Mouse (Mus musculus) embryo, embryonic 11.5 days (tissue): ENCODE data around the gene Eif5a.

Experiments used
- DNase-seq: peaks from one replicate; pipeline ENCODE4 v3.0.0-alpha.2; 2012; ENCODE audit warnings: low read depth, low spot score

The Eif5a gene

DNA sequence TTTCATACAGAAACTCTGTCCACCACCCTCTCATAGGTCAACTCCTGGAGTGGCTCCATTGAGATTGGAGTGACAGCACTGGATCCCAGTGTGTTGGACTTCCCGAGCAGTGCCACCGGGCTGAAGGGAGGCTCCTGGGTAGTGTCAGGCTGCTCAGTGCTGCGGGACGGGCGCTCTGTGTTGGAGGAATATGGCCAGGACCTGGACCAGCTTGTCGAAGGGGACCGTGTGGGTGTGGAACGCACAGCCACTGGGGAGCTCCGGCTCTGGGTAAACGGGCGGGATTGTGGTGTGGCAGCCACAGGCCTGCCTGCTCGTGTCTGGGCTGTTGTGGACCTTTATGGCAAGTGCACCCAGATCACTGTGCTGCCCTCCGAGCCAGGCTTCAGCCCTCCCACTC, 18.8 kb downstream of the Eif5a start:
- DNase-seq, result no peak

DNA sequence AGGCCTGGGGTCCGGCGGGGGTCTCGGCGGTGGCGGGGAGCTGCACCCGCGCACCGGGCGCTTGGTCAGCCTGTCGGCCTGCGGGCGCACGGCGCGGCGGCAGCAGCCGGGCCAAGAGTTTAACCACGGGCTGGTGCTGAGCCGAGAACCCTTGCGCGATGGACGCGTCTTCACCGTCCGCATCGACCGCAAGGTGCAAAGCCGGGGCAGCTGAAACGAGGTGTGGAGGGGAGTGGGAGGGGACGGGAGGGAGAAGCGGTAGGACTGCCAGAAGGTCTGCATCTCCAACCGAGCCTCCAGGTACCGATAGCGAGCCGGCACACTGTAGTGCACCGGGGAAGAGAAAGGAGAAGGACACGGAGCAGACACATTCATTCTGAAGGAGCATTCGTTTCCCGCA, 19.8 kb downstream of the Eif5a start:
- no peak for DNase-seq

DNA sequence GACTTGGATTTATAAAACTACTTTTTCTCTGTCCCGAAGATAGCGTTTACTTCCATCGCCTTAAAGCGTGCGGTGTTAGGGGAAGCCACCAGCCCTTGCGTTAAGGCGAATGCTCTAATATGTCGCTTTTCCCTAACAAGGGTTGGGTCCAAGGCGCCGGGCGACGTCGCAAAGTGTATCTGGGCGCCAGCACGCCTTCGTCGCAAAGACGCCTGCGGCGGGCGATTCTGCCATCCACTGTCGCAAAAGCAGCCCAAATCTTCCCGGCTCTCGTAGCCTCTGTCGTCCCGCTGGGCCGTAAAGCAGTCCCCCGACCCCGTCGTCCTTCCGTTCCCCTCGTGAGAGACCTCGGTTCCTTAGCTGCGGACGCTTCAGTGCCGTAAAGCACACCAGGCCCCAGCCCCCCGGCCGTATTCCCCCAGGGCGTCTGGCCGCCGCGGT, 20.3 kb downstream of the Eif5a start:
- peak; percentile 92 for DNase-seq

DNA sequence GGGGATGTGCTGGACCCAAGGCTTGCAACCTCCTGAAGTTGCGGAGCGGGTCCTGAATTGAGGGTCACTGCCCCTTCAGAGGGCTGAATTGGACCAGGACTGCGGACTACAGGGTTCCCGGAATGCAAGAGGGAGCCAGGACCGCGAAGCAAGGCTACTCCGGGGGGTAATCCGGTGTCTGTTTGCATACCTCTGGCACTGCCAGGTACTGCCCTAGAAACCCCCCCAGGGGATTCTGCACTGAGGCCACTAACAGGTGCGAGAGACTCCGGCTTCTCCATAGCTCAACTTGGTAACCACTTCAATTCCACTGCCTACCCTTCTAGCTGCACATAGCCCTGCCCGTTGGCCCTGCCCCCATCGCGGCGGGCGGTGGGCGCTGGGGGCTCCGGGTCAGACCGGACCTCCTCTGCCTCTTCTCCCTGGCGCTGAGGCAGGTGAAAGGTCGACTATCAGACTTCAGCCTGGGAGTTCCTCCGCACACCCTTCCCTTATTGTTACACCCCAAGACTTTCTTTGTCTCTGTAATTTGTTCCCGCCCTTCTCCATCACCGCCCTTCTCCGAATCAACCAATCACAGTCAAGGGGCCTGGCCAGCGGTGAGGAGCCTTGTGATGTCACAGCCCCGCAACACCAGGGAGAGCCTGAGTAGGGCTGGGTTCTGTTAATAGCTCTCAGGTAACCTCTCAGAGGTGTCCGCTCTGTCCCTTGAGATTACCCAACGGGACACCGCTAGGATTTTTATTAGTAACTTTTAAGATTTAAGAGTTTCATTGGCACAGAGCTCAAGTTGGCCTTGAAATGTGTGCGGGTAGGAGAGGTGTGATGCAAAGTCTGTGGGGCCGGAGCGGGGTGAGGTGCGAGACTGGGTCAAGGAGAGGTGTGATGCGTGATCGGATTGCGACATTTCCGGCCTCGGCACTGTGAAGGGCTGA, 21.0 kb downstream of the Eif5a start, which contains the start of the genes 2810408A11Rik and Neurl4:
Gene 2810408A11Rik, minus strand, starts transcription at position 517 of the 935 bp plus-strand sequence.
Gene Neurl4, plus strand, starts transcription at position 602 of the 935 bp plus-strand sequence.
- DNase-seq, result peak; percentile 94

DNA sequence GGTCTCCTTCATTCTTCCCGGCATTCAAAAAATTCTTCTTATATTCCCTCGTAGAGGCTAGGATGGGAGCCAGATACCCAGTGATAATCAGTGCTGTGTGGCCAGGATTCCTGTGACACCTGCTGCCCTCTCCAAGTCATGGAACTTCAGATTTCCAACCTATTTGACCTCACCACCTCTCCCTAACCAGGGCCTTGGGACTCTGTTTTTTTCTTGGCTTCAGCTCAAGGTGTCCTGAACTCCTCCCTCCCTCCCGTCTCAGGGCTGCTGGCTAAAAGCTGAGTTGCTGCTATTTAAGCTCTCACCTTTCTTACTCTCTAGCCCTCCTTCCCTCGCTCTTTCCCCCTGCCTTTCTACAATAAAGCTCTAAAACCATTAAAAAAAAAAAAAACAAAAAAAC, 21.9 kb downstream of the Eif5a start:
- no peak for DNase-seq

DNA sequence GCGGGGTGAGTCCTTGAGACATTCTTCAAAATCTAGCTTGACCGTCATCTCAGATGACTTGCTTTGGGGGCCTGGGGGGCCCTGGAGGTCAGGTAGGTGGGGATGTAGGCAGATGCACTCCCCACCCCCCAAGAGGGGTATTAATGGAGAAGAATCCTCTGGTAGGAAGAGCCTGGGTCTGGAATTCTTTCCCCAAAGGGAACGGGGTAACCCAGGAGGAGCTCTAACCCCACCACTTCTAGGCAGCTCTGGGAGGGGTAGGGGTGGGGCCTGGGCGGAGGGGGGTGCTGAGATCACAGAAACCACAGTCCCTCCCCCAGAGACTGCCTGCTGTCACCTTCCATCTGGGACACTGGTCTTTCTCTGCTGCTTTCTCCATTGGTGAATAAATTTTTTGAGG, 26.5 kb downstream of the Eif5a start, which contains the start of gene Acap1:
Gene Acap1, minus strand, starts transcription at position 249 of the 400 bp plus-strand sequence.
- no peak for DNase-seq

DNA sequence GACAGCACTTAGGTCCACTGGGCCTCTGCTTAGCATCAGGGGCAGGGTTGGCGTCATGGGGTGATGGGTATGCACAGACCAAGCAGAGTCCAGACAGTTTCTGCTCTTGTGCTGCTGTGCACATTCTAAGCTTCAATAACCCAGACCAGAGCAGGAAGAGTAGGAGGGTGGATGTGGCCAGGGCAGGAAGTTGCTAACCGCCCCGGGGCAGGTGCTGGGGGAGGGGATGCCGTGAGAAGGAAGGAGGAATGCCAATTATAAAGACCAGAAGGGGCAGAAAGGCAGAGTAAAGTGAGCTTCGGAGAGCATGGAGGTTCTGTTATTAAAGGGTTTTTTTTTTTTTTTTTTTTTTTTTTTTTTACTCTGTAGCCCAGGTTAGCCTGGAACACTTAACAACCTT, 27.1 kb downstream of the Eif5a start:
- no peak for DNase-seq

DNA sequence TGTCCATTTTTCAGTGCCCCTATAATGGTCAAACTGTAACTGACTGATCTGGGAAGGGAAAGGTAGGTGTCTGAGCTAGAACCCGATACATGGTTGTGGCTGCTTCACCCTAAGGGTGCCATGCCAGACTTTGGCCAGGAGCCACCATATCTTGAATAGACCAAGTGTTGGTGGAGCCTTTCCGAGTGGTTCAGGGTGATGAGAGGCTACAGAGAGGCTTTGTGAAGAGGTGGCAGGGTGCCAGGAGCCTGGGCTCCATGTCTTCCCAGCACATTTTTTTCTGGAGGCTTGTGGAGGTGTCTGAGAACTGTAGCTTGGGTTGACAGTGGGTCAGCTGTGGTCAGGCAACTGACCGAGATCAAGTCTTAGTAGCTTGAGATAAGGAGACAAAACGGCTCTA, 30.3 kb downstream of the Eif5a start:
- DNase-seq, result no peak

DNA sequence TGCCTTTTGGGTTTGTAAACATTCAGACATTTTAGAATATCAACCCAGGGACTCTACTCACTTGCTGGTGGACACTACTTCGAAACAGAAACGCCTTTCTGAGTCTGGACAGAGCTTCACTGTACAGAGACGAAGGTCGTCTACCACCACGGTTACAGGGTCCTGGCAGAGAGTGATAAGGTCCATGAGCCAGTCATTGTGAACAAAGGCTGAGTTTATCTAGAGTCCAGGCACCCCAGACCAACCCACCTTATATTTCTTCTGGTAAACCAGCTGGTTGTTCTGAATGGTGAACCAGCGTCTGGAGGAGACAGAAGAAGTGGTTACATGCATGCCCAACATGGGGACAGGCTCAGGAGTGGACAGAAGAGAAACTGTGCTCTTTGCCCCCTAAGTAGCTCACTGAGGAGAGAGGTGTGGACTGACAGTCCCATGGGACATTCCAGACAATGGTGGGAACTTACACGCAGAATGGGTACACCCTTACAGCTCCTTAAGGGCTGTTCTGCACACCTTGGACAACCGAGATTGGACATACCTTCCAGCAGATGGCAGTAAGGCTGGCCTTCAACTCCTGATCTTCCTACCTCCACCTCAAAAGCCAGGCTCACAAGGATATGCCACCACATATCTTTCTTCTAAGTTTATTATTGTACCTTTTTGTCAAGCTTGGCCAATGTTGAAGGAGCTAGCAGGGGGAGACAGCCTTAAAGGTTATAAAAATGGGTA, 34.7 kb downstream of the Eif5a start:
- DNase-seq, result no peak

DNA sequence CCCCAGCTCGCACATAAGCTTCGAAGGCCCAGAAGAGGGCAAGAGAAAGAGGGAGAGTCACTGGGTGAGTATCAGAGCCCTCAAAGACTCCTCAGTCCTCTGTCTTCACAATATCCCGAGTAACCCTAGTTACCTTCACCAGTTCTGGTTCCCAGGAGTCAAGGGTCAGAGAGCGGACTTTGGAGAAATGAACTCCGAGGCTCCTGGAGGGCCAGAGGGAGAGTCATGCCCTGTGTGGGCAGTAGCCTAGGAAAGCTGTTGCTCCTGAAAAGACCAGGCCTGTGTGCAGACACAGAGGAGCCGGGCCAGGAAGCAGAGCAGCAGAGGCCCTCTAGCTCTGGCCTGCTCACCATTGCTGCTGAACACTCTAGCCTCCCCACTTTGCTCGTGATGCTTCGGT, 37.1 kb downstream of the Eif5a start:
- no peak for DNase-seq

DNA sequence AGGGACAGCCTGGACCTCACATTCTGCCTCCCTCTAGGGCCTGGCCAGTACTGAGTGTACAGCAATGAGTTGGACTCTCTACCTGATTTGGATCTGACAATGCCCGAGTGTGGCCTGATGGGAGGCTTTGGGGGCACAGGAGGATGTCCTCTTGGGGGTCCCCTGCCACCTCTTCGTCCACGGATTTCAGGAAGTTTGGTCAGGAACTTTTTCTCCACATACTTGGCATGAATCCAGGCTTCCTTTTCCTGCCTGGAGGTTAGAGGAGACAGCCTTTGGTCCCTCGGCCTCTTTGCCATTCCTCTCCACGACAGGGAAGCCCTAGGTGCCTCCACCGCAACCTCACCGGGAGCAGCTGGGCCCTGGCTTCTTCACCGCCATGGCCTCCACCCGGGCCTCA, 37.5 kb downstream of the Eif5a start:
- DNase-seq, result no peak

DNA sequence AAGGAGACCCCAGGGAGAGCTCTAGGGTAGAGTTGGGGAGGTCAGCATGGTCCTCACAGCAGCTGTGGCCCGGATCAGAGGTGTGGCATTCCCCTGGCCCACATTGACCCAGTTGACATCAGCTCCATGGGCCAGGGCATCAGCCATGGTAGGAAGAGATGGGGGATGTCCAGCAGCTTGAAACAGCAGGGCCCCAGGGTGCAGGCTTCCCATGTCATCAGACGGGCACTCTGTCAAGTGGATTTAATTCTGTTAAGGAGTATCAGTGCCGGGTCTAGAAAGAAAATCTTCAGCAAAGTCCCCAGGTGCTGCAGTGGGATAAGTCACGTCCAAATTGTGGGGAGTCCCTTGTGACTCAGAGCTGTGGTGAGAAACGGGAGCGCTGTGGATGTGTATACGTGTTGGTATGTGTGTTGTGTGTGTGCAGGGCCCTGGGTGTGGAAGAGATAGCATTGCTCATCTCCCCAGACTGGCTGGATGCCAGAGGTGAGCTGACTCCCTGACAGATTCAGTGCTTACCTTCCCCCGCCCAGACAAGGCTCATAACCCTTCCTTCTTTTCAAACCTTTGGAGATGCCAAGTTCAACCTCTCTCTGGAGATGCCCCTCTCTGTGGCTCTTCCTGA, 38.1 kb downstream of the Eif5a start:
- no peak for DNase-seq

DNA sequence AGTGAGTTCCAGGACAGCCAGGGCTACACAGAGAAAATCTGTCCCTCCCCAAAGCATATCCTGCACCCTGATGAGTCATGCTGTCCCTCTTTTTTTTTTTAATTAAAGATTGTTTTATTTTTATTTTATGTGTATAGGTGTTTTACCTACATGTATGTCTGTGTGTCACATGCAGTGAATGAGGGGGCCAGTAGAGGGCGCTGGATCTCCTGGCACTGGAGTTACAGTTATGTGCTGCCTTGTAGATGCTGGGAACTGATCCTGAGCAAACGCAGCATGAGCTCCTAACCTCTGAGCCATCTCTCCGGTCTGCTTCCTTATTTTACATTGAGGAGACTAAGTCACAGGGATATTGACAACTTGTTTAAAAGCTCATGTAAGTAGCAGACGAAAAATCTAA, 38.7 kb downstream of the Eif5a start:
- no peak for DNase-seq

DNA sequence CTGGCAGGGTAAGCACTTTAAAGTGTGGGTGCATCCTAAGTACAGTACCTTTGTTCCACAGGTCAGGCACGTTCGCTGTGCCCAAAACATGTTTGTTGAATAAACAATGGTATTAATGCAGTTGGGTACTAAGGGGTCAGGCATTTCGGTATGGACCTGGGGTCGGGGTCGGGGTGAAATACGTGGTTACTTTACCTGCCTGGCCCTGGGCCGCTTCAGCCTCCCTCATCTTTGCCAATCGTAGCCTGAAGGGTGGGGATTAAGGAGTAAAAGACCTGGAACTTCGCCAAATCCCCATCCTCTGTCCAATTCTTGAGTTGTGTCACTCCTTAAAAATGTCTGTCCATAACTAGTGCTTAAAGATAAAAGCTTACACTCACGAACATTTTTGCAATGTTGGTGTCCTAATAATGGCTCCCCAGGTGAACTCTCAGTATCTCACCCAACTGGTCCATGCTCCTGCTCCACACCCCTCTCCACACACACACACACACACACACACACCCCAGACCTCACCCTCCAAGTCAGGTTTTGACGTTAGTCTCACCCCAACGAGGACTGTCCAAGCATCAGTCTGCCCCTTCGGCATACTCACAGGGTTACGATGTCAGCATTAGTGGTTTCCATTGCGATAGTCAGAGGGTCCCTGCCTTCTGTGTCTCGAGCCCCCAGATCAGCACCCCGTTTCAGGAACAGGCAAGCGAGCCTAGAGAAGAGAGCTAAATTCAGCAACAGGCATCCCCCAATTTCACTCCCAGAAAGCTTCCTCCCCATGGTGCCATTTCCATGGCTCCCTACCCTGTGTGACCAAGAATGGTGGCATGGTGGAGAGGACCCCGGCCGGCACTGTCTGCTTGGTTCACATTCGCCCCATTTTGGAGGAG, 39.7 kb downstream of the Eif5a start:
- no peak for DNase-seq

DNA sequence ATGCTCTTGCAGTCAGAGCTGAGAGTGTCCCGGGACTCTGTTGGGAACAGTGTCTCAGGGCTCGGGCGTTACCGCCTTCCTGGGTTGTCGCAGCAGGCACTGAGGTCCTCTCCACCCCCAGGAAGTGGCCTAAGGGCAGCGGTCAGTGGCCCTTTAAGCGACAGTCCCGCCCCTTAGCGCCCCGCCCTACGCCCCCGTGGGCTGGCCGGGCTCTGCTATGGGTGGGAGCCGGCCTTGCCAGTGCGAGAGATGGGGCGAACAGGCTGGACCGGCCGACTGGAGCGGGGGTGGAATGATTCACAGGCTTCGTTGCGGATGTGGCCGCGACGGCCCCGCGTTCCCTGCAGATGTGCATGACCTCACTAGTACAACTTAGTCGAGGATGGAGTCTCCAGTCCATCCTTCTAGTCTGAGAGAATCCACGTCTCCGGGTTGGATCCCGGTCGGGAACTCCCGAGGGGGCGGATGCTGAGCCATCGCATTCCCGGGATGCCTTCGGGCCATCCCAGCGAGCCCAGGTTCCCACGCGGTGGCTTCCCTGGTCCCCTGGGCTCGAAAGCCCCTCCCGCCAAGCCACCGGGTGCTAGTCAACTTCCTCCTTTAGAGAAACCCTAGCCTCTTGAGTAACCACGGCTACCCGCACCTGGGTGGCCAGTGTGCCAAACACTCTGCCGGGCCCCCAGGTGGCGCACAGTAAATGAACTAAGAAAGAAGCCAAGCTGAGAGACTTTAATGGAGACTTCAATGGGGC, 40.7 kb downstream of the Eif5a start, which contains the start of gene Kctd11:
Gene Kctd11, minus strand, starts transcription at position 554 of the 751 bp plus-strand sequence.
- DNase-seq, result peak; percentile 65

DNA sequence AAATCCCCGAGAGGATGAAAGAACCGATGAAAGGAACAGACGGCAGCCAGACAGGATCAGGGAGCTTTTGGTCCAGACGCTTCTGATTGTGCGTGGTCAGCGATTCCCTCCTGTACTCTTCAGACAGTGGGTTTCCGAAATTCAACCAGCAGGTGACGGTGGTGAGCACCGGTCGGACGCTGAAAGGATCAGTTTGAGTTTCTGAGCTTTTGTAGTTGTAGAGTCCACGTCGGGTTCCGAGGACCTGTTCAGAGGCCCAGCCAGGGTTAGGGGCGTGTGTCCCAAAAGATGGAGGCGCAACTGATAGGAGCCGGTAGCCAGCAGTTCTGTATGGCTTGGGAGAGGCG, 41.3 kb downstream of the Eif5a start:
- peak; percentile 54 for DNase-seq

DNA sequence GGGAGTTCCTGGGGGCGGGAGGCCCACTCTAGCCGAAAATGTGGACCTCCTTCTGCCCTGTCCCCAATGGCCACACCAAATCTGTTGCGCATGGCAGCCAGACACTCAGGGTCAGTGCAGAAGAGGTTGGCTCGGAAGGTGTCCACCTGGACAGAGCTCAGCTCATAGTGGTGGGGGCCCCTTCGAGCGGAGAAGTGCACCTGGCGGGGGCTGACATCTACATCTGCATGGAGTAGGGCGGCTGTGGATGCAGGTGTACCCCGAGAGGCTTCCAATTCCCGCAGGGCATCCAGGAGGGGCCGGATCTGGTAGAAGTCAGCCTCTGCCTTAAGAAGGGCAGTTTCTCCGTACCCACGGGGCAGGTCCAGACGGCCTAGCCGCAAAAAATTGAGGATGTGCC, 42.0 kb downstream of the Eif5a start:
- no peak for DNase-seq

DNA sequence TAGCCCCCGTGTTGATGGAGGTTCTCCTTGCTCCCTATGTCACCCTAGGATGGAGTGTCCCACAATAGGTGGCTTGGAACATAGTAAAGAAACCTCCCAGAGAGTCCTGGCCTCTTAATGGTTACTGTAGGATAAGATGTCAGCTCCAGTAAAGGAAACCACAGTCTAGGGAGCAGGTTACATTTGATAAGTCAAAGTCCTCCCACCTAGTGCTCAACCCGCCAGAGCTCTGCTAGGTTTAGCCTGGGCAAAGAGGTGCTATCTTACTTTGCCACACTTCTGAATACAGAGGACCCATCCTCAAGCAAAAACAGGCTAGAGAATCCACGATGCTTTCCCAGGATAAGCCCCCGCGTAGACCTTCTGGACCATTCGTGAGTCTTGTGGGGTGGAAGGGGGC, 42.8 kb downstream of the Eif5a start:
- DNase-seq, result no peak

DNA sequence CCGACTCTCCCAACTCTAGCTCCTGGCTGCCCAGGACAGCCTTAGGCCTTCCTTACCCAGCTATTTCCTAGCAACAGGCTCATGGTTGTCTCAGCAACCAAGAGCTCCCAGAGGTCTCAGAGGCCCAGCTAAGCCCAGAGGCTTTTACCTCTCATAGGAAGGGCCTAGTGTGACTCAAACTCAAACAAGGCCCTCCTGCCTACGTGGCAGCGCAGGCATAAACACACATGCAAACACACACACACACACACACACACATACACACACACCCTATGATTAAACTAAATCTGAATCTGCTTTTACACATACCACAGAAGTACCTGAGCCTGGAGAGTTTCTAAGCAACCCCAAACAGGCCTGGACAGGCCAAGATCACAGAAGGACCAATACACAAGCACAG, 43.4 kb downstream of the Eif5a start:
- no peak for DNase-seq

DNA sequence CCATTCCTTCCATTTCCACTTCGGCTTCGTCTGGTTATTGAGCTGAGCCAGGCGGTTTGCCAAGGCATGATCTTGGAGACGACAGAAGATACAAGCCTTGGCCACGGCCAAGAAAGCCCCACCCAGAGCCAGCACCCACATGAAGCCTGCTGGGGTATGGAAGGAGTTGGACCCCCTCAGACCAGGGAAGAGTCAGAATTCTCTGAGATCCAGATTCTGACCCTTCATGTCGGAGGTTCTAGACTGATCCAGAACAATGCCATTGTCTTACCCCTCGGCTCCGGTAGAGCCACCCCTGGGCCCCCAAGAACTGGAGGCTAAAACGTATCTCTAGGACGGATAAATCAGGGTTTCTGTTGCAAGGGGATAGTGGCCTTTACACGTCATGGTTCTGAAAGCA, 43.9 kb downstream of the Eif5a start, which contains the start of gene Tmem95:
Gene Tmem95, minus strand, starts transcription at position 141 of the 400 bp plus-strand sequence.
- DNase-seq, result no peak
